Mouse (Mus musculus): ENCODE measurements around the gene Satb2.

The Satb2 gene

GRCm38 (mm10) chr1:56930096-56930495 lies 48.4 kb downstream of the Satb2 start:
- no peak for DNase-seq (ENCODE audit: low spot score)

GRCm38 (mm10) chr1:56928731-56929130 lies 49.7 kb downstream of the Satb2 start:
- DNase-seq (ENCODE audit: low spot score) = no peak

- DNase-seq (ENCODE audit: low spot score) = no peak
These were observed 58.0 kb downstream of the Satb2 start for GRCm38 (mm10) chr1:56920472-56920871.

- DNase-seq (ENCODE audit: low spot score) = no peak
These were observed 64.2 kb downstream of the Satb2 start for GRCm38 (mm10) chr1:56914279-56914678.

- DNase-seq (ENCODE audit: low spot score) = no peak
These were observed 77.7 kb downstream of the Satb2 start for GRCm38 (mm10) chr1:56900706-56901287.

GRCm38 (mm10) chr1:56900187-56900586 lies 78.3 kb downstream of the Satb2 start:
- no peak for DNase-seq (ENCODE audit: low spot score)

- DNase-seq (ENCODE audit: low spot score) = no peak
These were observed 79.6 kb downstream of the Satb2 start for GRCm38 (mm10) chr1:56898606-56899396.

GRCm38 (mm10) chr1:56897492-56898180 lies 80.8 kb downstream of the Satb2 start:
- no peak for DNase-seq (ENCODE audit: low spot score)

GRCm38 (mm10) chr1:56896670-56897069 lies 81.8 kb downstream of the Satb2 start:
- no peak for DNase-seq (ENCODE audit: low spot score)

- no peak for DNase-seq (ENCODE audit: low spot score)
These were observed 85.7 kb downstream of the Satb2 start for GRCm38 (mm10) chr1:56892766-56893165.

- no peak for DNase-seq (ENCODE audit: low spot score)
These were observed 89.5 kb downstream of the Satb2 start for GRCm38 (mm10) chr1:56888939-56889338.

GRCm38 (mm10) chr1:56887524-56887923 lies 90.9 kb downstream of the Satb2 start:
- DNase-seq (ENCODE audit: low spot score) = no peak

GRCm38 (mm10) chr1:56871485-56871884 lies 107.0 kb downstream of the Satb2 start:
- DNase-seq (ENCODE audit: low spot score) = no peak

- DNase-seq (ENCODE audit: low spot score) = no peak
These were observed 113.2 kb downstream of the Satb2 start for GRCm38 (mm10) chr1:56865246-56865645.

GRCm38 (mm10) chr1:56862799-56863198 lies 115.7 kb downstream of the Satb2 start:
- no peak for DNase-seq (ENCODE audit: low spot score)

- DNase-seq (ENCODE audit: low spot score) = no peak
These were observed 121.2 kb downstream of the Satb2 start for GRCm38 (mm10) chr1:56857202-56857601.

GRCm38 (mm10) chr1:56850446-56850845 lies 128.0 kb downstream of the Satb2 start:
- no peak for DNase-seq (ENCODE audit: low spot score)

GRCm38 (mm10) chr1:56846358-56846757 lies 132.1 kb downstream of the Satb2 start:
- no peak for DNase-seq (ENCODE audit: low spot score)

- no peak for DNase-seq (ENCODE audit: low spot score)
These were observed 132.8 kb downstream of the Satb2 start for GRCm38 (mm10) chr1:56845523-56846118.

- no peak for DNase-seq (ENCODE audit: low spot score)
These were observed 133.7 kb downstream of the Satb2 start for GRCm38 (mm10) chr1:56844551-56845330.

GRCm38 (mm10) chr1:56838901-56839300 lies 139.5 kb downstream of the Satb2 start:
- DNase-seq (ENCODE audit: low spot score) = no peak

All from ovary, adult 18-20 months (tissue).